Mouse (Mus musculus): ENCODE results near the gene Cd55b. TPM values are rescaled to one million over a fixed set of nuclear protein-coding genes. Genes with fewer than 3 reads are reported as not detected.

The Cd55b gene
- 0.22 TPM in 1 of 2 replicates, not detected in the other for total RNA-seq (2012; rRNA removed)

DNA sequence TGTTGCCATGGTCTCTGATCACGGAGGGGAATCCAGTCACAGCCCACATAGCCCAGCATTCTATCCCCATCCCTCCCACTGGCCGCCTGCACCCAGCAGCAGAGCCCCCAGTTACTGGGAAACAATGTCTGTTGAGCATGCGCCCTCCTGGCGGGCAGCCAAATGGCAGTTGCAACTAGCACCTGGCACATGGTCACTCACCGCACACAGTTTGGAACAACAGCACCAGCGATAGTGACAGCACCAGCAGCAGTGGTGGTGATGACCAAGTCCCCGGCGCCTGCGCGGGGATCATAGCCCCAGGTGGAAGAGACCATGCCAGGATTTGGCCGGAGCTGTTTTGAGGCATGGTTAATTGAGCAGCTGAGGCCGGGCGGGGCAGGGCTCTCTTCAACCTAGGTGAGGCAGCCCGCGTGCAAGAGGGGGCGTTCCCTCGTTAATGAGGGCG is at the start of gene Cd55b:
Gene Cd55b (minus strand): TSS at position 346 of the 448 bp plus-strand sequence.
- H3K36me3 ChIP-seq (ENCODE audit: control insufficient read depth, insufficient read depth, low read length, poor library complexity, severe bottlenecking) = no peaks in the 10 kb centered on the region
- H3K4me3 ChIP-seq (ENCODE audit: insufficient read depth in 1 of 2, low read depth in 1 of 2, low read length in 2 of 2, poor library complexity in 1 of 2, severe bottlenecking in 1 of 2) = peak within 1 kb of the TSS in 1 of 2 experiments; percentile 23; a peak in 1 of 4 replicates
- peaks cover 0 to 2% of the 10 kb centered on the region in 2 experiments; a peak in 1 of 4 replicates for H3K4me1 ChIP-seq (ENCODE audit: control insufficient read depth in 2 of 2, insufficient read depth in 2 of 2, low read length in 2 of 2, poor library complexity in 1 of 2)
- no peak within 1 kb of the TSS for H3K27ac ChIP-seq (ENCODE audit: insufficient read depth, low read depth, low read length, poor library complexity, severe bottlenecking)
- TF ChIP-seq CHD2 (IDR thresholded peaks at IDR 0.05; ENCODE audit: low read depth, low read length) = no peak
- no peak for TF ChIP-seq MAFK (IDR thresholded peaks at IDR 0.05; ENCODE audit: insufficient read depth, low read depth, low read length)
- H3K9me3 ChIP-seq (ENCODE audit: control insufficient read depth, insufficient read depth, low read depth, low read length) = no peaks in the 10 kb centered on the region
- H3K9ac ChIP-seq (ENCODE audit: insufficient read depth, low read depth, low read length, poor library complexity, severe bottlenecking) = no peak within 1 kb of the TSS
- DNase-seq (ENCODE audit: low read depth, low spot score) = no peak
- in situ Hi-C loops (cut with MboI; ENCODE audit: low sequenced_read_pairs in 2 of 2, unreplicated experiment in 2 of 2) = no loop called here

DNA sequence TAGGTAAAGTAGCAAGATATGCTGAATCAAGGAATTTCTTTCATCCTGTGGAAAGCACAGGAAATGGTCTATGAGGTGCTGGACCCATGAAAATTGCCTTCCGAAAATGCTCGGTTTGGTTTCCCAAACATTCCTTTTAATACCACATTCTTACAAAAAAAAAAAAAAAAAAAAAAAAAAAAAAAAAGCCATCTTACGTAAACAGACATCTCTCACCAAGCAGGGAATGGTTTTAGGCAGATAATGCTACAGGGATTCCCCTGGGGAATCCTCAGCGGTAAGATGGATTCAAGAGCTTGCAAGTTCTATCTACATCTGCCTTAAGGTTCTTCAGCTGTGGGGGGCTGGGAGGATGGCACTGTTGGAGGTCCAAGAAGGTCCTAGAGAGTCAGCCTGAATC is 47.3 kb upstream of the Cd55b start:
- no peak overlapping the region for H3K27ac ChIP-seq (ENCODE audit: insufficient read depth, low read depth, low read length, poor library complexity, severe bottlenecking)
- H3K4me1 ChIP-seq (ENCODE audit: control insufficient read depth in 2 of 2, insufficient read depth in 2 of 2, low read length in 2 of 2, poor library complexity in 1 of 2) = peaks cover 0 to 5% of the 10 kb centered on the region in 2 experiments; a peak in 2 of 4 replicates
- no peak for DNase-seq (ENCODE audit: low read depth, low spot score)
- no peak overlapping the region for H3K4me3 ChIP-seq (ENCODE audit: insufficient read depth in 1 of 2, low read depth in 1 of 2, low read length in 2 of 2, poor library complexity in 1 of 2, severe bottlenecking in 1 of 2)
- in situ Hi-C loops (cut with MboI; ENCODE audit: low sequenced_read_pairs in 2 of 2, unreplicated experiment in 2 of 2) = no loop called here
- peak; percentile 56; the same call in 1 of the 2 replicates for TF ChIP-seq ZNF384 (IDR thresholded peaks at IDR 0.05; ENCODE audit: low read depth, low read length)
- no peak for TF ChIP-seq HCFC1 (IDR thresholded peaks at IDR 0.05; ENCODE audit: borderline replicate concordance, insufficient read depth, low read length)
- no peak for TF ChIP-seq MAFK (IDR thresholded peaks at IDR 0.05; ENCODE audit: insufficient read depth, low read depth, low read length)
- no peak for TF ChIP-seq CHD2 (IDR thresholded peaks at IDR 0.05; ENCODE audit: low read depth, low read length)
- no peak for TF ChIP-seq ZC3H11A (IDR thresholded peaks at IDR 0.05; ENCODE audit: borderline replicate concordance, low read depth, low read length)
- no peak overlapping the region for H3K9ac ChIP-seq (ENCODE audit: insufficient read depth, low read depth, low read length, poor library complexity, severe bottlenecking)
- no peaks in the 10 kb centered on the region for H3K36me3 ChIP-seq (ENCODE audit: control insufficient read depth, insufficient read depth, low read length, poor library complexity, severe bottlenecking)
- H3K9me3 ChIP-seq (ENCODE audit: control insufficient read depth, insufficient read depth, low read depth, low read length) = no peaks in the 10 kb centered on the region

DNA sequence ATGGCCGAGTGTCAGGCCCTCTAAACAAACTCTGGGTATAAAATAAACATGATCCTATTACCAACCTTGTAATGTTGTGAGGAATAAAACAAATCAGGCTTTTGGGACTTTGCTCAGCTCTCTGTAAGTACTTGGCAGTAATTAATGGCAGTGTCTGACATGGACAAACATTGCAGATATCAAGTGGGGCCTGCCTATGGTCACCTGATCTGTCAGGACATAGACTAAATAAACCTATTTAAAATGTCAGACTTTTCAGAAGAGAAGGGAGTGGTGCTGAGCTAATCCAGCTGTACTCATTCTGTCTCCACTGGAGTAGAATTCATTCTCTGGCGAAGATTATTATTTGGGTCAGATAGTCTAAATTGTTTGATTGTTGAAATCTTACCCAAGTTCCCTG is 44.6 kb upstream of the Cd55b start:
- peaks cover 0 to 4% of the 10 kb centered on the region in 2 experiments; a peak in 2 of 4 replicates for H3K4me1 ChIP-seq (ENCODE audit: control insufficient read depth in 2 of 2, insufficient read depth in 2 of 2, low read length in 2 of 2, poor library complexity in 1 of 2)
- in situ Hi-C loops (cut with MboI; ENCODE audit: low sequenced_read_pairs in 2 of 2, unreplicated experiment in 2 of 2) = no loop called here
- no peak overlapping the region for H3K27ac ChIP-seq (ENCODE audit: insufficient read depth, low read depth, low read length, poor library complexity, severe bottlenecking)
- DNase-seq (ENCODE audit: low read depth, low spot score) = no peak
- TF ChIP-seq ZNF384 (IDR thresholded peaks at IDR 0.05; ENCODE audit: low read depth, low read length) (no peak), HCFC1 (IDR thresholded peaks at IDR 0.05; ENCODE audit: borderline replicate concordance, insufficient read depth, low read length) (no peak), MAFK (IDR thresholded peaks at IDR 0.05; ENCODE audit: insufficient read depth, low read depth, low read length) (no peak), CHD2 (IDR thresholded peaks at IDR 0.05; ENCODE audit: low read depth, low read length) (no peak), ZC3H11A (IDR thresholded peaks at IDR 0.05; ENCODE audit: borderline replicate concordance, low read depth, low read length) (no peak)
- no peaks in the 10 kb centered on the region for H3K9me3 ChIP-seq (ENCODE audit: control insufficient read depth, insufficient read depth, low read depth, low read length)
- H3K36me3 ChIP-seq (ENCODE audit: control insufficient read depth, insufficient read depth, low read length, poor library complexity, severe bottlenecking) = no peaks in the 10 kb centered on the region
- H3K9ac ChIP-seq (ENCODE audit: insufficient read depth, low read depth, low read length, poor library complexity, severe bottlenecking) = no peak overlapping the region
- no peak overlapping the region for H3K4me3 ChIP-seq (ENCODE audit: insufficient read depth in 1 of 2, low read depth in 1 of 2, low read length in 2 of 2, poor library complexity in 1 of 2, severe bottlenecking in 1 of 2)

DNA sequence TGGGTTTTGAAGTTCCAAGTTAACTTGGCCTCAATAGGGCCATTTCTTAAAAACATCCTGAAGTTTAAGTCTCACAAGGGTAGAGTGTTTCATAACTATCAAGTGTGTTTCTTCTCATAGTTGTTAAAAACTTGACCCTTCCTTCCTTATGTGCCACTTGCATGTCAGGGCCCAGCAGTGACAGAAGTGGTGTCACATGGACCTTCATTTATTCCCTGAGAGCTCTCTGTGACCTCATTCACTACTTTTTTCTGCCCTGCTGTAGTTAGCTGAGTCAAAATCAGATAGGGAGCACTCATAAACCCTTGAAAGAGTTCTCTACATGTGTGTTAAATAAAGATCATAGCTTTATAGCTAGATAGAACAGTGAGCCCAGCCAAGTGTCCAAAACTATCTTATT is 41.4 kb upstream of the Cd55b start:
- TF ChIP-seq CHD2 (IDR thresholded peaks at IDR 0.05; ENCODE audit: low read depth, low read length) (no peak), MAFK (IDR thresholded peaks at IDR 0.05; ENCODE audit: insufficient read depth, low read depth, low read length) (no peak), HCFC1 (IDR thresholded peaks at IDR 0.05; ENCODE audit: borderline replicate concordance, insufficient read depth, low read length) (no peak), ZNF384 (IDR thresholded peaks at IDR 0.05; ENCODE audit: low read depth, low read length) (no peak), ZC3H11A (IDR thresholded peaks at IDR 0.05; ENCODE audit: borderline replicate concordance, low read depth, low read length) (no peak)
- Histone ChIP-seq H3K9me3 (ENCODE audit: control insufficient read depth, insufficient read depth, low read depth, low read length) (no peaks in the 10 kb centered on the region), H3K4me1 (ENCODE audit: control insufficient read depth in 2 of 2, insufficient read depth in 2 of 2, low read length in 2 of 2, poor library complexity in 1 of 2) (peaks cover 0 to 4% of the 10 kb centered on the region in 2 experiments; a peak in 2 of 4 replicates), H3K27ac (ENCODE audit: insufficient read depth, low read depth, low read length, poor library complexity, severe bottlenecking) (no peak overlapping the region), H3K9ac (ENCODE audit: insufficient read depth, low read depth, low read length, poor library complexity, severe bottlenecking) (no peak overlapping the region), H3K4me3 (ENCODE audit: insufficient read depth in 1 of 2, low read depth in 1 of 2, low read length in 2 of 2, poor library complexity in 1 of 2, severe bottlenecking in 1 of 2) (no peak overlapping the region), H3K36me3 (ENCODE audit: control insufficient read depth, insufficient read depth, low read length, poor library complexity, severe bottlenecking) (no peaks in the 10 kb centered on the region)
- DNase-seq (ENCODE audit: low read depth, low spot score) = no peak
- in situ Hi-C loops (cut with MboI; ENCODE audit: low sequenced_read_pairs in 2 of 2, unreplicated experiment in 2 of 2) = no loop called here

DNA sequence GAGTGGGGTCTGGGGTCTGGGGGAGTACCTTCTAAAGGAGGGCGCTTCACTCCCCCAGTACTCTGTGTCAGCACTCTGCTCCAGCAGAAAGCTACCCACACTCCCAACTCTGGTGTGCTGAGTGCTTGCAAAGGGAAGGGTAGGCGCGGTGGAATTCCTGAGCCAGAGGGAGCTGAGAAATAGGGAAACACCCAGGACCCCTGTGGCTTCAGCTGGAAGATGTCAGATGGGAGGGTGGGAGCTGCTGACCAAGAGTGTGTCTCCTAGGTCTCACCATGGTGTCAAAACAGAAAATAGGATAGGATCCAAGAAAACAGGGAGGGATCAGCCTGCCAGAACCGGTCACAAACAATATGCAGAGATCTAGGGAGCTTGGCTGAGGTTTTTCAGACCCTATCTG is 40.1 kb upstream of the Cd55b start:
- no peaks in the 10 kb centered on the region for H3K36me3 ChIP-seq (ENCODE audit: control insufficient read depth, insufficient read depth, low read length, poor library complexity, severe bottlenecking)
- in situ Hi-C loops (cut with MboI; ENCODE audit: low sequenced_read_pairs in 2 of 2, unreplicated experiment in 2 of 2) = no loop called here
- H3K4me1 ChIP-seq (ENCODE audit: control insufficient read depth in 2 of 2, insufficient read depth in 2 of 2, low read length in 2 of 2, poor library complexity in 1 of 2) = peaks cover 0 to 4% of the 10 kb centered on the region in 2 experiments; a peak in 2 of 4 replicates
- H3K27ac ChIP-seq (ENCODE audit: insufficient read depth, low read depth, low read length, poor library complexity, severe bottlenecking) = peak overlapping the region; percentile 17; the same call in 1 of the 2 replicates
- peak; percentile 74 for DNase-seq (ENCODE audit: low read depth, low spot score)
- peak overlapping the region; percentile 75 to 89 for H3K4me3 ChIP-seq (ENCODE audit: insufficient read depth in 1 of 2, low read depth in 1 of 2, low read length in 2 of 2, poor library complexity in 1 of 2, severe bottlenecking in 1 of 2)
- no peaks in the 10 kb centered on the region for H3K9me3 ChIP-seq (ENCODE audit: control insufficient read depth, insufficient read depth, low read depth, low read length)
- no peak overlapping the region for H3K9ac ChIP-seq (ENCODE audit: insufficient read depth, low read depth, low read length, poor library complexity, severe bottlenecking)
- TF ChIP-seq ZC3H11A (IDR thresholded peaks at IDR 0.05; ENCODE audit: borderline replicate concordance, low read depth, low read length) (no peak), MAFK (IDR thresholded peaks at IDR 0.05; ENCODE audit: insufficient read depth, low read depth, low read length) (no peak), HCFC1 (IDR thresholded peaks at IDR 0.05; ENCODE audit: borderline replicate concordance, insufficient read depth, low read length) (no peak), ZNF384 (IDR thresholded peaks at IDR 0.05; ENCODE audit: low read depth, low read length) (no peak), CHD2 (IDR thresholded peaks at IDR 0.05; ENCODE audit: low read depth, low read length) (no peak)
